Mouse (Mus musculus) stomach, embryonic 15.5 days (tissue): Measurements from ENCODE around the gene Mgat5b. TPM values are rescaled to one million over a fixed set of nuclear protein-coding genes. Genes with fewer than 3 reads are reported as not detected.

ENCODE experiments used
- ATAC-seq: fragments of 200-750 bp; cut with Nextera tagmentation; 2 replicates; pipeline ENCODE4 v1.8.0; 2017; ENCODE audit warnings: low read depth, moderate number of reproducible peaks, moderate TSS enrichment; ENCODE audit not compliant: insufficient read depth, low FRiP score
- H3K27ac ChIP-seq: fragments of 300-500 bp; sonication (generic); 2 replicates; pipeline ENCODE4 v1.5.1; 2015; ENCODE audit warnings: mild to moderate bottlenecking, inconsistent platforms
- H3K27me3 ChIP-seq: fragments of 300-500 bp; sonication (generic); replicated peaks from 2 replicates; pipeline ENCODE4 v1.6.1; 2015; ENCODE audit warnings: inconsistent platforms
- H3K36me3 ChIP-seq: fragments of 300-500 bp; sonication (generic); 2 replicates; pipeline ENCODE4 v1.6.1; 2015; ENCODE audit warnings: inconsistent platforms
- H3K4me1 ChIP-seq: fragments of 300-500 bp; sonication (generic); 2 replicates; pipeline ENCODE4 v1.6.1; 2015; ENCODE audit warnings: inconsistent platforms
- H3K4me2 ChIP-seq: fragments of 300-500 bp; sonication (generic); 2 replicates; pipeline ENCODE4 v1.6.1; 2015; ENCODE audit warnings: mild to moderate bottlenecking, inconsistent platforms
- H3K4me3 ChIP-seq: fragments of 300-500 bp; sonication (generic); replicated peaks from 2 replicates; pipeline ENCODE4 v1.5.1; 2015; ENCODE audit warnings: inconsistent platforms
- H3K9ac ChIP-seq: fragments of 300-500 bp; sonication (generic); 2 replicates; pipeline ENCODE4 v1.6.1; 2015; ENCODE audit warnings: inconsistent platforms
- H3K9me3 ChIP-seq: fragments of 300-500 bp; sonication (generic); 2 replicates; pipeline ENCODE4 v1.6.1; 2016; ENCODE audit warnings: inconsistent platforms
- WGBS: fragments of 180-500 bp; shearing (Covaris S2); methylation state at CpG from one replicate; pipeline ENCODE4 v1.1.7; 2015; 5-methylcytosine and 5-hydroxymethylcytosine counted together
- polyA plus RNA-seq: library from polyadenylated mRNA; unstranded; fragments of >200 nt; fragmentation: Nextera tagmentation; extraction: Ambion mirVana; gene quantifications from 2 replicates; pipeline ENCODE4 v1.2.1, GENCODE M21; 2015

Mgat5b gene
- polyA plus RNA-seq, 1 experiment from 2014 or later, result 1.2 TPM

DNA sequence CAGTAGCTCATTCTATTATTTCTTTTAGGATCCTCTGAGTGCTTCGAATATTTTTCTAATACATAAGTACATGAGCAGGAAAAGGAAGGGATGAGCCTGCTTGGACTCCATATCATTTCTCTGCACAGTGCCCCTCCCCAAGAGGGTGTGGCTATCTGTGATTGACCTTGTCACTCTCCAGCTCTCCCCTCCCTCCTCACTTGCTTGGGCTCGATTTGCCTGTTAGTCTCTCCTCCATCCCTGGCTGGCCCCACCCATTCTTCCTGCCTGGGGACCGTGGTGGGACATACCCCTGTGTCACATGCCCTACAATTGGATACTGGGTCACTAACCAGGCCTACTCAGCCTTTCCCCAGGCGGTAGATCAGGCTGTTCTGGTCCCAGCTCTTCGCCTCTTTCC, 39.9 kb downstream of the Mgat5b start:
- WGBS, result 55% methylated on average over 5 of the region's 5 CpGs
- no peak overlapping the region for H3K9ac ChIP-seq
- no peaks in the 10 kb centered on the region for H3K27me3 ChIP-seq
- H3K27ac ChIP-seq, result no peak overlapping the region
- no peaks in the 10 kb centered on the region for H3K4me1 ChIP-seq
- no peaks in the 10 kb centered on the region for H3K36me3 ChIP-seq
- no peak overlapping the region for H3K4me2 ChIP-seq
- no peaks in the 10 kb centered on the region for H3K9me3 ChIP-seq
- H3K4me3 ChIP-seq, result no peak overlapping the region
- no peak for ATAC-seq

DNA sequence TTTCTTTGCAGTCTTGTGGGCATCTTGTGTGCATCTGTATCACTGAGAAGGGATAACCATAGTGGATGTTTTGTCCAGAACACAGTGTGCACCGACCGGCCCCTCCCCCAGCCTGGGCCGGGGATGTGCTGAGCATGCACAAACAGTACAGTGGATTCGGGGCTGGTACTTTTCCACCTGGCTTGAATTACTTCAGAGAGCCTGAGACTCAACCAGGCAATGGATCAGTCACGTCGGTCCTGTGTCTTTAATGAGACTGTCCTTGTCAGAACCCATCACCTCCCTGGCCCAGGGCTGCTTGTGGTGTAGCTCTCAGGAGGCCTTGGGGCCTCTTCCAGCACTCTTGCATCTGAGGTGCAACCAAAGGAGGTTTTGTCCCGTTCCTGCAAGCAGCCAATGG, 46.4 kb downstream of the Mgat5b start:
- no peaks in the 10 kb centered on the region for H3K36me3 ChIP-seq
- no peaks in the 10 kb centered on the region for H3K27me3 ChIP-seq
- H3K27ac ChIP-seq, result no peak overlapping the region
- H3K4me1 ChIP-seq, result no peaks in the 10 kb centered on the region
- no peak overlapping the region for H3K9ac ChIP-seq
- WGBS, result 62% methylated on average over 7 of the region's 7 CpGs
- H3K4me3 ChIP-seq, result no peak overlapping the region
- no peak for ATAC-seq
- H3K4me2 ChIP-seq, result no peak overlapping the region
- no peaks in the 10 kb centered on the region for H3K9me3 ChIP-seq

DNA sequence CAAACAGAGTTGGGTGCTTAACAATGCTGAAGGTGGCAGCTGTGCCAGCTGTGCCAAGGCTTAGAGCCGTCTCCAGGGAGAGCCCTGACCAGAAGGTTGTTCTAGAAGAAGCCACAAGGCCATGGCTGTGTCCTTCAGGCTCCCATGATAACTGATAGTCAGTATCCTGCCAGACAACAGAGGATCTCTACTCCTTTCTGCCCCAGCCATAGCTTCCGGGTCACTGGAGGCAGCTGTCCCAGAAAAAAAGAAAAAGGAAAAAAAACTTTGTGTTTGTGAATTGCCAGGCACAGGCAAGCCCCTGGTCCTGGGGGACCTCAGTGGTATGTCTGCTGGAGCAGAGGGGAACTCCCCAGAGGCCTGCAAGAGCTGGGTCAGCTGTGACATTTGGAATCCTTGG, 47.3 kb downstream of the Mgat5b start:
- ATAC-seq, result no peak
- WGBS, result 64% methylated on average over 2 of the region's 2 CpGs
- H3K4me3 ChIP-seq, result no peak overlapping the region
- no peaks in the 10 kb centered on the region for H3K27me3 ChIP-seq
- no peak overlapping the region for H3K4me2 ChIP-seq
- no peak overlapping the region for H3K27ac ChIP-seq
- no peaks in the 10 kb centered on the region for H3K9me3 ChIP-seq
- H3K4me1 ChIP-seq, result no peaks in the 10 kb centered on the region
- H3K9ac ChIP-seq, result no peak overlapping the region
- H3K36me3 ChIP-seq, result no peaks in the 10 kb centered on the region

DNA sequence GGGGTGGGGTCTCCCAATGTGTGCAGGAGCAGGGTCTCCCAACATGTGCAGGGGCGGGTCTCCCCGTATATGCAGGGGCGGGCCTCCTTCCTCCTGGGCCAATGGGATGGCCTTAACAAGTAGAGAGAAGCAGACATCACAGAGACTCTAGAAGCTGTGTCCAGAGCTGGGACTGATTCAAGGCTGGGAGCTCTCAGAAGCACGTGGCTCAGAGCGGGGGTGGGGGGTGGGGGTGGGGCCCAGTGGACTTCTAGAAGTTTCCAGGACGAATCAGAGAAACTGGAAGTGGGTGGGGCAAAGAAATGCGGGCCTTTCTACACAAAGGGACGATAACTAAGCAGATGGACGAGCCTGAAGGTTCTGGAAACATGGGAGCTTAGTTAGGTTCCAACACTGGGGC, 49.9 kb downstream of the Mgat5b start:
- Histone ChIP-seq H3K4me1 (peaks cover 8% of the 10 kb centered on the region), H3K27ac (no peak overlapping the region), H3K36me3 (no peaks in the 10 kb centered on the region), H3K4me2 (no peak overlapping the region), H3K27me3 (no peaks in the 10 kb centered on the region), H3K9me3 (no peaks in the 10 kb centered on the region), H3K9ac (no peak overlapping the region), H3K4me3 (no peak overlapping the region)
- ATAC-seq, result no peak
- 79% methylated on average over 9 of the region's 9 CpGs for WGBS

DNA sequence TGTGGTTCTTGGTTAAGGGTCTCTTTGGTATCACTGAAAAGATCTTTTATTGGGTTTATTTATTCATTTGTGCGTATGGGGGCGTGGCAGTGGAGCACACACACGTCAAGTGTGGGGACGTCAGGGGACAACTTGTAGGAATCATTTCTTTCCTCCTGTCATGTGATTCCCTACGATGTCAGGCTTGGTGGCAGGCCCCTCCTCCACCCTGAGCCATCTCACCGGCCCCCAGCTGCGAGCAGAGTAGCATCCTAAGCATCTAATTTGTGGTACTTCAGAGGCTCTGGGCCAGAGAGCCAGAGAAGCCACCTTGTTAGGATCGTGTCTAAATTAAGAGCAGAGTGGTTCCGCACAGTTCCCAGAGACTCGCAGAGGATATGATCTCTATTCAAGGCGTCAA, 50.8 kb downstream of the Mgat5b start:
- H3K36me3 ChIP-seq, result no peaks in the 10 kb centered on the region
- H3K4me2 ChIP-seq, result no peak overlapping the region
- H3K4me1 ChIP-seq, result peaks cover 8% of the 10 kb centered on the region
- no peak for ATAC-seq
- H3K9ac ChIP-seq, result no peak overlapping the region
- 74% methylated on average over 11 of the region's 11 CpGs for WGBS
- no peaks in the 10 kb centered on the region for H3K27me3 ChIP-seq
- no peak overlapping the region for H3K27ac ChIP-seq
- H3K4me3 ChIP-seq, result no peak overlapping the region
- H3K9me3 ChIP-seq, result no peaks in the 10 kb centered on the region

DNA sequence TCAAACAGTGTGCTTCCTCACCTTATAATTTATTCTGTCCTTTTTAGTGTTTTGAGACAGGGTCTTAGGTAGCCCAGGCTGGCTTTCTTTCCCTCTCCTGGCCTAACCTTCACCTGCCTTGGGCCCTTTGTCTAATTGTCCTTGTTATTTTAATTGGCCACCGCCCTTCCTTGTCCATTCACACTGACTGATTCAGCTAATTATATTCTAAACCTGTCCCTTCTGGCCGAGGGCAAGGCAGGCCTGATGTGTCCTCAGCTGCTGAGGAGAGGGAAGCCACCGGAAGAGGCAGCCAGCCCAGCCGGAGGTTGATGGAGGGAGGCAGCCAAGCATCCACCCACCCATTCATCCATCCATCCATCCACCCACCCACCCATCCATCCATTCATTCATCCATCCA, 52.2 kb downstream of the Mgat5b start:
- WGBS, result 80% methylated on average over 4 of the region's 4 CpGs
- Histone ChIP-seq H3K36me3 (no peaks in the 10 kb centered on the region), H3K9ac (no peak overlapping the region), H3K27ac (no peak overlapping the region), H3K4me3 (no peak overlapping the region), H3K9me3 (no peaks in the 10 kb centered on the region), H3K27me3 (no peaks in the 10 kb centered on the region), H3K4me1 (peaks cover 8% of the 10 kb centered on the region), H3K4me2 (no peak overlapping the region)
- no peak for ATAC-seq

DNA sequence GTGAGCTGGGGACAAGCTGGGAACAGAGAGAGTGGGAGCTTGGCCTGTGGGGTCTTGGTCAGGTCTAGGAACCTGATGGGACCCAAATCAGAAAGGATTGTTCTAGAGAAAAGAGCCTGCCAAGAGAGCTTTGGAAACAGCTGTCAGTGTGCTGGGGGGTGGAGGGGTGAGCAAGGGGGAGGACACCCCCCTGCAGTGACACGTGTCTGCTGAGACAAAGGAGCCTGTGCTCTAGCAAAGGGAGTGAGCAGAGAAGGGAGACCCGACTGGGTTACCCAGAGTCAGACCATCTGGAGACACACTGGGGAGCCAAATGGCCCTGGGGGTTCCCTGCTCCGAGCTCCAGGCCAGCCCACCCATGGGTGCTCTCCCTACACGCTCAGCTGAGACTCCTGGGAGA, 54.2 kb downstream of the Mgat5b start:
- Histone ChIP-seq H3K27ac (no peak overlapping the region), H3K9ac (no peak overlapping the region), H3K9me3 (no peaks in the 10 kb centered on the region), H3K4me1 (peaks cover 8% of the 10 kb centered on the region), H3K36me3 (no peaks in the 10 kb centered on the region), H3K4me3 (no peak overlapping the region), H3K4me2 (no peak overlapping the region), H3K27me3 (no peaks in the 10 kb centered on the region)
- WGBS, result 47% methylated on average over 4 of the region's 4 CpGs
- ATAC-seq, result no peak

DNA sequence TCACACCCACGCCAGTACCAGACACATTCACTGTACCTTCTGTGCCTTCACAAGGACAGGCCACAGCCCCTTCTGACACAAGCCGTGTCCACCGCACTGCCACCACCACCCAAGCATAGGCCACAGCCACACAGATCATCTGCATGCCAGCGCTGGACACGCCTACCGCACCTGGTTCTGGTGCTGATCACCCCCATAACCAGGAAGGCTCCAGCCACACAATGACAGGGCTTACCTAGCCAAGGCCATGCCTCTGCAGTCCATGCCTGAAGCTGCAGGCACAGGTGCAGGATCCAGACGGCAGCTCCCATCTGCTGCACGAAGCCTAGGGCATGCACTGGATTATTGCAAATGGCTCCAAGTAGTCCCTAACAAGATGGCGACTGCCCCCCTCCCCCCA, 54.8 kb downstream of the Mgat5b start:
- H3K27ac ChIP-seq, result no peak overlapping the region
- WGBS, result 87% methylated on average over 9 of the region's 9 CpGs
- no peak overlapping the region for H3K4me2 ChIP-seq
- no peaks in the 10 kb centered on the region for H3K36me3 ChIP-seq
- no peak overlapping the region for H3K4me3 ChIP-seq
- no peak overlapping the region for H3K9ac ChIP-seq
- H3K27me3 ChIP-seq, result no peaks in the 10 kb centered on the region
- peaks cover 8% of the 10 kb centered on the region for H3K4me1 ChIP-seq
- ATAC-seq, result no peak
- H3K9me3 ChIP-seq, result no peaks in the 10 kb centered on the region

DNA sequence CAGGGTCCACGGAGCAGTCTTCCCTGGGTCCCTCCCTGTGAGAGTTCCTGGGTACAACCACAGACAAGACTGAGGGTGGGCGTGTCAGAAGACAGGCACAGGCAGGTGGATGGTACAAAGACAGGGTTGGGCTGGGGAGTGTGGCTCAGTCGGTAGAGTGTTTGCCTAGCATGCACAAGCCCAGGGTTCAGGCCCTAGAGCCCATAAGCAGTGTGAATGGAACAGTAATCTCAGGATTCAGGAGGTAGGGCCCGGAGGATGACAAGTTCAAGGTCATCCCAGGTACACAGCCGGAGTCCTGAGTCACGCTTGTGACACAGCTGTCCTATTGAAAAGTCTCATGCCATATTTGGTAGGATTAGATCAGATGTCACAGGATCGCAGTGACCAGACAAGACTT, 55.7 kb downstream of the Mgat5b start:
- Histone ChIP-seq H3K36me3 (no peaks in the 10 kb centered on the region), H3K4me1 (peaks cover 8% of the 10 kb centered on the region), H3K9ac (no peak overlapping the region), H3K4me2 (no peak overlapping the region), H3K27ac (no peak overlapping the region), H3K4me3 (no peak overlapping the region), H3K27me3 (no peaks in the 10 kb centered on the region), H3K9me3 (no peaks in the 10 kb centered on the region)
- ATAC-seq, result no peak
- 76% methylated on average over 7 of the region's 7 CpGs for WGBS

DNA sequence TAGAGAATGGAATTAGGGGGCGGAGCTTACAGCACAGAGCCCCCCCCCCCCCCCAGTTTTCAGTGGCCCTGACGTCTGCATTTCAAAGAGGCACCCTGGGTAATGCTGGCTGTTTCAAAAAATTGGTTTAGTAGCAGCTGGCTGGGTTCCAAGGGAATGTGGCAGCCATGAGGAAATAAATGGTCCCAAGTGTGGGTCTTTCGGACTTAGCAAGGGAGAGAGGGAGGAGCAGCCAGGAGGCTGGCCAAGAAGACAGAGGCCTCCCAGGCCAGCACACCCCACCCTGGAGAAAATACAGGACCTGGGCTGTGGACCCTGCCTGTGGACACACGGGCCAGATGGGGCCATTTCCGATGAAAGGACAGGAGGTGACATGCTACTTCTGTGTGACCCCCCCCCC, 61.6 kb downstream of the Mgat5b start:
- peak; percentile 47; the same call in 1 of the 2 replicates for ATAC-seq
- no peak overlapping the region for H3K9ac ChIP-seq
- no peaks in the 10 kb centered on the region for H3K9me3 ChIP-seq
- no peaks in the 10 kb centered on the region for H3K27me3 ChIP-seq
- no peak overlapping the region for H3K27ac ChIP-seq
- peaks cover 11% of the 10 kb centered on the region for H3K4me1 ChIP-seq
- H3K4me2 ChIP-seq, result no peak overlapping the region
- WGBS, result 18% methylated on average over 5 of the region's 5 CpGs
- no peaks in the 10 kb centered on the region for H3K36me3 ChIP-seq
- H3K4me3 ChIP-seq, result no peak overlapping the region

DNA sequence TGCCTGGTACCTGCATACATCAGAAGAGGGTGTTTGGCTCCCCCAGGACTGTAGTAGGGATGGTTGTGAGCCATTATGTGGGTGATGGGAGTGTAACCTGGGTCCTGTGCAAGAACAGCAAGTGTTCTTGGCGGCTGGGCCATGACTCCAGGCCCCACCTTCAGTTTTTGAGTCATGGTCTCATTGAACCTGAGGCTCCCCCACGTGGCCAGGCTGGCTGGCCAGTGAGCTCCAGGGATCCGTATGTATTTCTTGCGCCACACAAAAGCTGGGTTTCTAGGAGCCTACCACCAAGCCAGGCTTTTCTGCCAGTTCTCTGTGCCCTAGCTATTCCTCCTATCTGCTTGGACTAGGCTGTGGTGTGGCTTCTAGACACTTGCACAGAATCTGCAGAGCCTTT, 63.9 kb downstream of the Mgat5b start:
- ATAC-seq, result no peak
- no peak overlapping the region for H3K9ac ChIP-seq
- H3K4me3 ChIP-seq, result no peak overlapping the region
- H3K9me3 ChIP-seq, result no peaks in the 10 kb centered on the region
- H3K4me1 ChIP-seq, result peaks cover 11% of the 10 kb centered on the region
- no peak overlapping the region for H3K27ac ChIP-seq
- no peak overlapping the region for H3K4me2 ChIP-seq
- WGBS, result 40% methylated on average over 4 of the region's 4 CpGs
- H3K27me3 ChIP-seq, result no peaks in the 10 kb centered on the region
- H3K36me3 ChIP-seq, result no peaks in the 10 kb centered on the region

DNA sequence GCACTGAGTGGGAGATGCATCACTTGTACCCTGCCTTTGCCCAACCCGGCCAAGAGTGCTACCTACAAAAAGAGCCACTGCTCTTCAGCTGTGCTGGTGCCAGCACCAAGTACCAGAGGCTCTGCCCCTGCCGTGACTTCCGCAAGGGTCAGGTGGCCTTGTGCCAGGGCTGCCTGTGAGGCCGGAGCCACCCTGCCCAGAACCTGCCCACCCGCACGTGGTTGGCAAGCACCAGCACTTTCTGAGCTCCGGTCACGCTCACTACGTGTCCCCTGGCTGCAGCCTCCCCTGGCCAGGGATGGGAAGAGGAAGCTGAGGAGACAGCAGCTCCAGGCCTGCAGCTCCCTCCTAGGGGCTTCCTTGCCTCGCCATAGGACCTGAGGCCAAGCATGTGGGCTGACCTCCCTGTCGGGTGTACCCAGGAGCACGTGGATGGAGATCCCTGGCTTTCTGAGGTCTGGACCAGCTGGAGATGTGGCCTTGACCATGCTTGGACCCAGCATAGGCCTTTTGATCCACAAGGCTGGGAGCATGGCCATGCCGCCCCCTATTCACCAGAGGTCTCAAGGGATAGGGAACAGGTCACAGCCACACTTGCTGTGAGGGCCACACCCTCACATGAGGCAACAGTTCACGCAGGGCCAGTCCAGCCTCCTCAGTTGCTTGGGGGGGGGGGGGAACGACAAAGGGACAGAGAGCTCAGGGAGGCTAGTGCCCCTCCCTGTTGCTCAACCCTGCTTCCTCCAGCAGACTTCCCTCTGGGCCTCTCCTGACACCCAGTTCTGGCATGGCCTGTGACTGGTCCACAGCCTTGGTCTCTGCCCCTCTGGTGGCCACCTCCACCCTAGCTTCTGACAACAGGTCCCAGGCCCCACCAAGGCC, 67.1 kb downstream of the Mgat5b start:
- ATAC-seq, result no peak
- no peaks in the 10 kb centered on the region for H3K9me3 ChIP-seq
- WGBS, result 78% methylated on average over 15 of the region's 15 CpGs
- no peak overlapping the region for H3K4me3 ChIP-seq
- no peak overlapping the region for H3K9ac ChIP-seq
- no peaks in the 10 kb centered on the region for H3K27me3 ChIP-seq
- H3K27ac ChIP-seq, result no peak overlapping the region
- H3K4me1 ChIP-seq, result peaks cover 11% of the 10 kb centered on the region
- no peak overlapping the region for H3K4me2 ChIP-seq
- no peaks in the 10 kb centered on the region for H3K36me3 ChIP-seq

DNA sequence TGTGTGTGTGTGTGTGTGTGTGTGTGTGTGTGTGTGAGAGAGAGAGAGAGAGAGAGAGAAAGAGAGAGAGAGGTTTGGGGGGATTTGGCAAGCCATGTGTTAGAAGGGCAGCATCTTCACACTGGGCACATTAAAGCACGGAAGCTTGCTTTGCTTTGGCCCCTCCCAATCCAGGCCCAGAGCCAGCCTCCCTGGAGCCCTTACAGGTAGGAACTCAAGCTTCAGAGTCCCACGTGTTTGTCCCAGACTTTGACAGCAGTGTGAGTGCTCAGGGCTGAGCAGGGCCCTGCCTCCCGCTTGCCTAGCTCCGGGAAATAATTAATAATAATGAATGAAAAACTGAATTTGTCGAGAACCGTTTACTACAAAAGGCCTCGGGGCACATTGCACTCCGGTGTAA, 69.5 kb downstream of the Mgat5b start:
- Histone ChIP-seq H3K9me3 (no peaks in the 10 kb centered on the region), H3K36me3 (no peaks in the 10 kb centered on the region), H3K4me2 (no peak overlapping the region), H3K27ac (no peak overlapping the region), H3K9ac (no peak overlapping the region), H3K4me3 (no peak overlapping the region), H3K27me3 (no peaks in the 10 kb centered on the region), H3K4me1 (peaks cover 9% of the 10 kb centered on the region; the same call in 1 of the 2 replicates)
- WGBS, result 49% methylated on average over 8 of the region's 8 CpGs
- no peak for ATAC-seq
